Mouse (Mus musculus) MEL (cell line): ENCODE measurements at regions not wholly inside any gene's neighbourhood (a gene's known extent, or its start where the extent isn't known, plus 50 kb on each side); places are given as distances from the start of the nearest gene placed in this dataset.

Experiments used
- DNase-seq: peaks from one replicate; pipeline ENCODE4 v3.0.0; 2011; ENCODE audit warnings: low read depth, low spot score
- H3K27ac ChIP-seq: 2 replicates; pipeline ENCODE4 v1.5.1; 2012; ENCODE audit warnings: low read depth, mild to moderate bottlenecking, control low read depth, low read length, moderate library complexity; ENCODE audit not compliant: control insufficient read depth
- H3K27me3 ChIP-seq, 2 experiments: fragments of 150-350 bp in 1 of 2; sonication (generic) in 1 of 2; 2 replicates each; pipeline ENCODE4 v1.6.1; 2012; ENCODE audit warnings: low read length in 2 of 2, mild to moderate bottlenecking in 2 of 2, improper control_type of control experiment in 1 of 2, moderate library complexity in 1 of 2; ENCODE audit not compliant: insufficient read depth in 2 of 2, control insufficient read depth in 1 of 2
- H3K36me3 ChIP-seq, 2 experiments: 2 replicates each; pipeline ENCODE4 v1.6.1; 2012 to 2014; ENCODE audit warnings: low read length in 2 of 2, improper control_type of control experiment in 1 of 2, inconsistent platforms in 1 of 2, mild to moderate bottlenecking in 1 of 2; ENCODE audit not compliant: insufficient read depth in 2 of 2, control insufficient read depth in 1 of 2
- H3K4me1 ChIP-seq, 2 experiments: fragments of 150-350 bp in 1 of 2; sonication (generic) in 1 of 2; 2 replicates each; pipeline ENCODE4 v1.6.1; 2012; ENCODE audit warnings: low read length in 2 of 2, improper control_type of control experiment in 1 of 2, mild to moderate bottlenecking in 1 of 2; ENCODE audit not compliant: insufficient read depth in 2 of 2, control insufficient read depth in 1 of 2
- H3K4me3 ChIP-seq, 2 experiments: fragments of 150-350 bp in 1 of 2; sonication (generic) in 1 of 2; 2 replicates each; pipeline ENCODE4 v1.5.1; 2012; ENCODE audit warnings: low read depth in 2 of 2, low read length in 2 of 2, mild to moderate bottlenecking in 2 of 2, moderate library complexity in 2 of 2, control low read depth in 1 of 2, improper control_type of control experiment in 1 of 2; ENCODE audit not compliant: control insufficient read depth in 1 of 2, insufficient read depth in 1 of 2
- H3K79me2 ChIP-seq: 2 replicates; pipeline ENCODE4 v1.6.1; 2012; ENCODE audit warnings: mild to moderate bottlenecking, low read length, moderate library complexity; ENCODE audit not compliant: control insufficient read depth, poor library complexity, insufficient read depth
- H3K9ac ChIP-seq: 2 replicates; pipeline ENCODE4 v1.6.1; 2012; ENCODE audit warnings: low read depth, mild to moderate bottlenecking, control low read depth, low read length, moderate library complexity; ENCODE audit not compliant: control insufficient read depth, poor library complexity, severe bottlenecking
- H3K9me3 ChIP-seq: fragments of 150-350 bp; sonication (generic); replicated peaks from 2 replicates; pipeline ENCODE4 v1.6.1; 2012; ENCODE audit warnings: mild to moderate bottlenecking, low read length, improper control_type of control experiment, moderate library complexity; ENCODE audit not compliant: insufficient read depth
- CHD2 ChIP-seq: IDR thresholded peaks from 2 replicates; pipeline ENCODE4 v1.6.1; 2011; ENCODE audit warnings: low read length, improper control_type of control experiment
- CTCF ChIP-seq, 3 experiments: IDR thresholded peaks in 2 of 3; conservative IDR thresholded peaks in 1 of 3; 2 replicates each; pipeline ENCODE4 v1.5.1; 2011 to 2012; ENCODE audit warnings: low read length in 3 of 3, low read depth in 2 of 3, mild to moderate bottlenecking in 2 of 3, improper control_type of control experiment in 1 of 3, inconsistent platforms in 1 of 3, mixed read lengths in 1 of 3, moderate library complexity in 1 of 3; ENCODE audit not compliant: control insufficient read depth in 1 of 3, insufficient read depth in 1 of 3, poor library complexity in 1 of 3, severe bottlenecking in 1 of 3
- EP300 ChIP-seq, 2 experiments: IDR thresholded peaks; 2 replicates each; pipeline ENCODE4 v1.6.1; 2011; ENCODE audit warnings: improper control_type of control experiment in 2 of 2, low read length in 2 of 2, low read depth in 1 of 2, mild to moderate bottlenecking in 1 of 2
- ETS1 ChIP-seq: IDR thresholded peaks from 2 replicates; pipeline ENCODE4 v1.6.1; 2012; ENCODE audit warnings: low read depth, mild to moderate bottlenecking, inconsistent platforms, low read length, improper control_type of control experiment, moderate library complexity
- GABPA ChIP-seq: IDR thresholded peaks from 2 replicates; pipeline ENCODE4 v1.6.1; 2012; ENCODE audit warnings: low read depth, mild to moderate bottlenecking, inconsistent platforms, low read length, improper control_type of control experiment, moderate library complexity
- GATA1 ChIP-seq: IDR thresholded peaks from 2 replicates; pipeline ENCODE4 v1.6.1; 2011; ENCODE audit warnings: low read depth, low read length, improper control_type of control experiment
- KAT2A ChIP-seq: conservative IDR thresholded peaks from 2 replicates; pipeline ENCODE4 v1.6.1; 2012; ENCODE audit warnings: low read depth, low read length, improper control_type of control experiment, inconsistent platforms
- MAX ChIP-seq: IDR thresholded peaks from 2 replicates; pipeline ENCODE4 v1.6.1; 2011; ENCODE audit warnings: low read length, improper control_type of control experiment
- MEF2A ChIP-seq: IDR thresholded peaks from 2 replicates; pipeline ENCODE4 v1.6.1; 2014; ENCODE audit warnings: low read depth, mild to moderate bottlenecking, inconsistent platforms, low read length, improper control_type of control experiment; ENCODE audit not compliant: poor library complexity, insufficient replicate concordance, severe bottlenecking; ENCODE audit errors: extremely low read depth
- MXI1 ChIP-seq: IDR thresholded peaks from 2 replicates; pipeline ENCODE4 v1.6.1; 2011; ENCODE audit warnings: mild to moderate bottlenecking, low read depth, low read length, improper control_type of control experiment
- MYC ChIP-seq: IDR thresholded peaks from 2 replicates; pipeline ENCODE4 v1.6.1; 2011; ENCODE audit warnings: low read depth, mild to moderate bottlenecking, low read length, improper control_type of control experiment, moderate library complexity
- POLR2A ChIP-seq, 2 experiments: IDR thresholded peaks; 2 replicates each; pipeline ENCODE4 v1.6.1; 2011 to 2012; ENCODE audit warnings: low read length in 2 of 2, mild to moderate bottlenecking in 2 of 2, control low read depth in 1 of 2, improper control_type of control experiment in 1 of 2, low read depth in 1 of 2, moderate library complexity in 1 of 2; ENCODE audit not compliant: control insufficient read depth in 1 of 2, insufficient read depth in 1 of 2, poor library complexity in 1 of 2
- POLR2AphosphoS2 ChIP-seq: IDR thresholded peaks from 2 replicates; pipeline ENCODE4 v1.6.1; 2011; ENCODE audit warnings: low read length, improper control_type of control experiment
- POLR2AphosphoS5 ChIP-seq: IDR thresholded peaks from 2 replicates; pipeline ENCODE4 v1.6.1; 2012; ENCODE audit warnings: low read depth, borderline replicate concordance, mild to moderate bottlenecking, inconsistent platforms, low read length, moderate library complexity, mixed read lengths
- TAL1 ChIP-seq: IDR thresholded peaks from 2 replicates; pipeline ENCODE4 v1.6.1; 2012; ENCODE audit warnings: mild to moderate bottlenecking, inconsistent platforms, low read length, moderate library complexity, mixed read lengths
- TBP ChIP-seq: IDR thresholded peaks from 2 replicates; pipeline ENCODE4 v1.8.0; 2011; ENCODE audit warnings: low read depth, low read length, improper control_type of control experiment
- TCF12 ChIP-seq: IDR thresholded peaks from 2 replicates; pipeline ENCODE4 v1.6.1; 2014; ENCODE audit warnings: low read depth, mild to moderate bottlenecking, inconsistent platforms, low read length, improper control_type of control experiment, moderate library complexity
- UBTF ChIP-seq: IDR thresholded peaks from 2 replicates; pipeline ENCODE4 v1.6.1; 2012; ENCODE audit warnings: low read depth, mild to moderate bottlenecking, inconsistent platforms, low read length, improper control_type of control experiment, moderate library complexity, borderline replicate concordance; ENCODE audit not compliant: insufficient read depth
- USF1 ChIP-seq: IDR thresholded peaks from 2 replicates; pipeline ENCODE4 v1.6.1; 2014; ENCODE audit warnings: low read depth, mild to moderate bottlenecking, inconsistent platforms, low read length, improper control_type of control experiment, moderate library complexity
- ZC3H11A ChIP-seq: IDR thresholded peaks from 2 replicates; pipeline ENCODE4 v1.6.1; 2012; ENCODE audit warnings: low read depth, mild to moderate bottlenecking, inconsistent platforms, low read length, improper control_type of control experiment
- ZMIZ1 ChIP-seq: IDR thresholded peaks from 2 replicates; pipeline ENCODE4 v1.6.1; 2012; ENCODE audit warnings: low read depth, mild to moderate bottlenecking, inconsistent platforms, low read length, improper control_type of control experiment, moderate library complexity
- ZNF384 ChIP-seq: IDR thresholded peaks from 2 replicates; pipeline ENCODE4 v1.6.1; 2012; ENCODE audit warnings: low read depth, mild to moderate bottlenecking, inconsistent platforms, low read length, improper control_type of control experiment

DNA sequence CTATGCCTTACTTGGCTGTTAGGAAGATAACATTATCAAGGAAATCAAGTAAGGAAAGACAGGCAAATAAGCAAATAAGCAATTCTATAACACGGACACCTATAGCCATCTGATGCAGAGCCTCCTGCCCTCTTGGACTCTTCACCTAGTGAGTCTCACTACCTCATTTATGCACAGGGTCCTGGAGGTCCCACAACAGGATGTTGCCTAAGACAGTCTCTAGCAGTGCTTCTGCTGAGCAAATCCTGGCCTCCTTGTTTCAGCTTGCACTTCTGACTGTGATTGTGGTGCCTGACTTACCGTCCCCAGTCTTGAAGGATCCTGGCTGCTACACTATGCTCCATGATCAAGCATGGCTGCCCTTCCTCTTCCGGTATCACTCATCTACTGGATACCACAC lies 518.5 kb upstream of the Arid1b start:
- DNase-seq: peak; percentile 4
- H3K4me1 ChIP-seq: no peaks in the 10 kb centered on the region
- no peaks in the 10 kb centered on the region for H3K36me3 ChIP-seq
- H3K27ac ChIP-seq: no peak overlapping the region
- H3K9me3 ChIP-seq: no peaks in the 10 kb centered on the region
- H3K79me2 ChIP-seq: no peaks in the 10 kb centered on the region
- peaks cover 0 to 2% of the 10 kb centered on the region in 2 experiments; a peak in 2 of 4 replicates for H3K27me3 ChIP-seq
- no peak overlapping the region for H3K9ac ChIP-seq
- TF ChIP-seq TCF12 (no peak), UBTF (no peak), MEF2A (no peak), CHD2 (no peak)
- no peak overlapping the region for H3K4me3 ChIP-seq

DNA sequence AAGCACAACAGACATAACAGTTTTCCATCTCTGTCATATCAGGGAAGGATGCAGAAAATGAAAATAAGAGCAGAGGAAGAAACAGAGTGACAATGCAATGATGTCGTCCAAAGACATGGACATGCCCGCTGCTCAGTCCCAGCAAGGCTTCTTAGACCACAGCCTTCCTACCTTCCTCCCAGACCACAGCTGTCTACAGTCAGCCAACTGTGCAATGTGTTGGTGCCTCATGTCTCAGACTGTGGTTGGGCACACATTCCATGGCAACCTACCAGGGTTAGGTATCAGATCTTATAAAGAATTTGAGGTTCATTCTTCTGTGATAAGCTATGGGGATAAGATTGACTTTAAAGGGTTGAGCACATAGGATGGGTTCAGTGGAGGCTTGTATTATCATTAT lies 499.7 kb upstream of the Arid1b start:
- H3K9me3 ChIP-seq: no peaks in the 10 kb centered on the region
- H3K79me2 ChIP-seq: no peaks in the 10 kb centered on the region
- H3K9ac ChIP-seq: no peak overlapping the region
- H3K4me1 ChIP-seq: no peaks in the 10 kb centered on the region
- H3K4me3 ChIP-seq: no peak overlapping the region
- H3K27ac ChIP-seq: no peak overlapping the region
- DNase-seq: no peak
- no peaks in the 10 kb centered on the region for H3K27me3 ChIP-seq
- TF ChIP-seq POLR2A (IDR thresholded peaks at IDR 0.05; ENCODE audit: control insufficient read depth in 1 of 2, insufficient read depth in 1 of 2, low read depth in 1 of 2, low read length in 2 of 2, poor library complexity in 1 of 2) (no peak), ZMIZ1 (no peak), ZNF384 (no peak), GABPA (no peak), ZC3H11A (no peak), MEF2A (no peak), TBP (no peak), CTCF (IDR thresholded peaks at IDR 0.05 in 2 of 3, conservative IDR thresholded peaks at IDR 0.05 in 1 of 3; ENCODE audit: control insufficient read depth in 1 of 3, insufficient read depth in 1 of 3, low read depth in 2 of 3, low read length in 3 of 3, poor library complexity in 1 of 3, severe bottlenecking in 1 of 3) (no peak), MYC (no peak), MAX (no peak), POLR2AphosphoS2 (no peak), GATA1 (no peak), EP300 (IDR thresholded peaks at IDR 0.05; ENCODE audit: low read depth in 1 of 2, low read length in 2 of 2) (no peak), MXI1 (no peak), ETS1 (no peak), USF1 (no peak), TAL1 (no peak), KAT2A (no peak), TCF12 (no peak), POLR2AphosphoS5 (no peak)
- no peaks in the 10 kb centered on the region for H3K36me3 ChIP-seq
